Mouse (Mus musculus): ENCODE data around the gene Gp1ba.

GRCm38 (mm10) chr11:70644564-70645103 lies 5.7 kb downstream of the Gp1ba start:
- TF ChIP-seq EP300 (IDR thresholded peaks at IDR 0.05; ENCODE audit: low read depth in 1 of 2, low read length in 2 of 2) (no peak), MAFK (IDR thresholded peaks at IDR 0.05; ENCODE audit: borderline replicate concordance, low read depth, low read length) (no peak), POLR2A (IDR thresholded peaks at IDR 0.05; ENCODE audit: control insufficient read depth in 1 of 2, insufficient read depth in 1 of 2, low read depth in 1 of 2, low read length in 2 of 2, poor library complexity in 1 of 2) (no peak), ZMIZ1 (IDR thresholded peaks at IDR 0.05; ENCODE audit: low read depth, low read length) (no peak), NELFE (IDR thresholded peaks at IDR 0.05; ENCODE audit: low read depth, low read length) (no peak), USF1 (IDR thresholded peaks at IDR 0.05; ENCODE audit: low read depth, low read length) (no peak), CTCF (IDR thresholded peaks at IDR 0.05 in 2 of 3, conservative IDR thresholded peaks at IDR 0.05 in 1 of 3; ENCODE audit: control insufficient read depth in 1 of 3, insufficient read depth in 1 of 3, low read depth in 2 of 3, low read length in 3 of 3, poor library complexity in 1 of 3, severe bottlenecking in 1 of 3) (no peak), SMC3 (IDR thresholded peaks at IDR 0.05; ENCODE audit: low read depth, low read length) (no peak), POLR2AphosphoS5 (IDR thresholded peaks at IDR 0.05; ENCODE audit: borderline replicate concordance, low read depth, low read length) (no peak)
